Comparison of ENCODE assay signal across 9 mouse cellular contexts in genomic region chr3:93568428-93569040, GRCm38 (mm10). TPM values are rescaled to one million over a fixed set of nuclear protein-coding genes. Genes with fewer than 3 reads are reported as not detected.
DNase-seq lines count a peak whose midpoint lies in the region; ATAC-seq and TF ChIP-seq lines count a peak whose summit lies in the region.
"Had no signal": no experiment of that assay in that cellular context is flagged by ENCODE, and none has a peak within 500 bp of the region (broad histone marks: within the 10 kb centered on the region; RNA-seq: fewer than 3 reads in every experiment).

No protein-coding gene starts in this region.

- peaks cover 15% of the 10 kb centered on the region for H3K4me1 ChIP-seq in limb, embryonic 12.5 days (replicated peaks)
- H3K4me1 ChIP-seq in limb, embryonic 10.5 days = no peaks in the 10 kb centered on the region
- H3K4me1 ChIP-seq in embryonic fibroblast, embryonic 13.5 days (ENCODE audit: control insufficient read depth, insufficient read depth, low read length) = peaks cover 8% of the 10 kb centered on the region
- H3K4me1 ChIP-seq in midbrain, embryonic 13.5 days (replicated peaks) = no peaks in the 10 kb centered on the region

- ATAC-seq in limb, embryonic 12.5 days (ENCODE audit: insufficient number of reproducible peaks, insufficient read depth, low FRiP score, low TSS enrichment, low read depth) = peak; percentile 74
- ATAC-seq in granulocyte monocyte progenitor cell, adult 5-6 weeks (replicated peaks; ENCODE audit: poor library complexity, severe bottlenecking) = no peak
- ATAC-seq in midbrain, embryonic 13.5 days = no peak

- no peaks in the 10 kb centered on the region for H3K9me3 ChIP-seq in limb, embryonic 12.5 days
- H3K9me3 ChIP-seq in limb, embryonic 10.5 days (replicated peaks) = no peaks in the 10 kb centered on the region
- H3K9me3 ChIP-seq in midbrain, embryonic 13.5 days = no peaks in the 10 kb centered on the region

- no peak for TF ChIP-seq POLR2A in embryonic fibroblast, embryonic 13.5 days (IDR thresholded peaks at IDR 0.05; ENCODE audit: low read depth, low read length)

- peaks cover 8% of the 10 kb centered on the region; the same call in 1 of the 2 replicates for H3K36me3 ChIP-seq in limb, embryonic 12.5 days
- no peaks in the 10 kb centered on the region for H3K36me3 ChIP-seq in limb, embryonic 10.5 days
- H3K36me3 ChIP-seq in midbrain, embryonic 13.5 days = no peaks in the 10 kb centered on the region
- H3K36me3 ChIP-seq: G1E had no signal

- peak overlapping the region; percentile 69 for H3K27ac ChIP-seq in limb, embryonic 12.5 days
- no peak overlapping the region for H3K27ac ChIP-seq in limb, embryonic 10.5 days
- peak overlapping the region; percentile 94 for H3K27ac ChIP-seq in embryonic fibroblast, embryonic 13.5 days (ENCODE audit: insufficient read depth, low read length)
- H3K27ac ChIP-seq in midbrain, embryonic 13.5 days = no peak overlapping the region

- no peak for TF ChIP-seq CTCF in embryonic fibroblast, embryonic 13.5 days (IDR thresholded peaks at IDR 0.05; ENCODE audit: borderline replicate concordance, insufficient read depth, low read length)

- peak overlapping the region; percentile 19; the same call in 1 of the 2 replicates for H3K4me2 ChIP-seq in limb, embryonic 12.5 days
- H3K4me2 ChIP-seq in midbrain, embryonic 13.5 days (replicated peaks) = no peak overlapping the region

- DNase-seq in limb, embryonic 10.5 days (ENCODE audit: low spot score) = no peak
- peak; percentile 79 for DNase-seq in heart, postnatal 25 days (ENCODE audit: low spot score)
- DNase-seq in layer of hippocampus, postnatal 10 days (ENCODE audit: low spot score in 2 of 2) = peak; percentile 37 to 38
- DNase-seq in right cerebral cortex, postnatal 36 days (ENCODE audit: low spot score in 2 of 2) = peak; percentile 19 to 51

- H3K4me3 ChIP-seq in limb, embryonic 12.5 days (replicated peaks) = no peak overlapping the region
- no peak overlapping the region for H3K4me3 ChIP-seq in limb, embryonic 10.5 days
- no peak overlapping the region for H3K4me3 ChIP-seq in embryonic fibroblast, embryonic 13.5 days (ENCODE audit: insufficient read depth, low read length)
- H3K4me3 ChIP-seq in midbrain, embryonic 13.5 days (replicated peaks) = no peak overlapping the region

- WGBS in limb, embryonic 12.5 days = 40% methylated on average over 5 of the region's 7 CpGs
- WGBS in limb, embryonic 10.5 days = 84% methylated on average over 7 of the region's 7 CpGs
- 75% methylated on average over 7 of the region's 7 CpGs for WGBS in midbrain, embryonic 13.5 days

- intact Hi-C loops in heart, postnatal 25 days (cut with DNase I) = loop anchor here (1.0 to 2.0 kb wide), 3 partner anchors 12 to 28 kb away; no protein-coding TSS in a partner anchor

- no peaks in the 10 kb centered on the region for H3K27me3 ChIP-seq in limb, embryonic 12.5 days
- H3K27me3 ChIP-seq in limb, embryonic 10.5 days (ENCODE audit: low read depth, poor library complexity, severe bottlenecking) = no peaks in the 10 kb centered on the region
- H3K27me3 ChIP-seq in midbrain, embryonic 13.5 days = no peaks in the 10 kb centered on the region

- H3K9ac ChIP-seq in limb, embryonic 12.5 days (replicated peaks) = no peak overlapping the region
- no peak overlapping the region for H3K9ac ChIP-seq in midbrain, embryonic 13.5 days (replicated peaks)

RNA-seq across cellular contexts. Expression of gene S100a10, which starts 13.7 kb away (rescaled TPM):
- 157 and 183 TPM in 2 replicates for polyA plus RNA-seq in limb, embryonic 12.5 days (2016; fragmentation: Nextera tagmentation; extraction: Ambion mirVana)
- polyA plus RNA-seq in limb, embryonic 10.5 days (2016; fragmentation: Nextera tagmentation; extraction: Ambion mirVana) = 74.9 and 78.4 TPM in 2 replicates
- polyA plus RNA-seq in embryonic fibroblast, embryonic 13.5 days (2011; ENCODE audit: insufficient read length, low read depth, missing spikeins) = 373 and 491 TPM in 2 replicates
- 100 to 1,000 TPM in 1 of 2 experiments, 10 to 100 TPM in 1; 99.6 to 111 TPM for total RNA-seq in heart, postnatal 25 days (2021)
- total RNA-seq in layer of hippocampus, postnatal 10 days (2021) = 10 to 100 TPM; 66.3 to 71.8 TPM
- 146 and 257 TPM in 2 replicates for total RNA-seq in granulocyte monocyte progenitor cell, adult 5-6 weeks (2014; fragmentation: Nextera tagmentation)
- 203 and 212 TPM in 2 replicates for total RNA-seq in granulocyte monocyte progenitor cell, adult 5-6 weeks (2017)
- polyA plus RNA-seq in midbrain, embryonic 13.5 days (2015; fragmentation: Nextera tagmentation; extraction: Ambion mirVana) = 90.8 and 93.2 TPM in 2 replicates
- total RNA-seq: G1E had no signal
- polyA plus RNA-seq: G1E had no signal

RNA-seq across cellular contexts. Expression of gene S100a11, which starts 48.2 kb away (rescaled TPM):
- polyA plus RNA-seq in limb, embryonic 12.5 days (2016; fragmentation: Nextera tagmentation; extraction: Ambion mirVana) = 600 and 664 TPM in 2 replicates
- 241 and 293 TPM in 2 replicates for polyA plus RNA-seq in limb, embryonic 10.5 days (2016; fragmentation: Nextera tagmentation; extraction: Ambion mirVana)
- 1,573 and 1,846 TPM in 2 replicates for polyA plus RNA-seq in embryonic fibroblast, embryonic 13.5 days (2011; ENCODE audit: insufficient read length, low read depth, missing spikeins)
- 10 to 100 TPM; 82.1 to 97.0 TPM for total RNA-seq in heart, postnatal 25 days (2021)
- total RNA-seq in layer of hippocampus, postnatal 10 days (2021) = 10 to 100 TPM; 16.1 to 20.2 TPM
- total RNA-seq in granulocyte monocyte progenitor cell, adult 5-6 weeks (2014; fragmentation: Nextera tagmentation) = 1,372 and 1,648 TPM in 2 replicates
- 77.7 and 97.8 TPM in 2 replicates for total RNA-seq in granulocyte monocyte progenitor cell, adult 5-6 weeks (2017)
- 149 and 157 TPM in 2 replicates for polyA plus RNA-seq in midbrain, embryonic 13.5 days (2015; fragmentation: Nextera tagmentation; extraction: Ambion mirVana)
- total RNA-seq: G1E had no signal
- polyA plus RNA-seq: G1E had no signal

Comparison
In these comparisons a context has a peak if more than half of its experiments do, and no peak if none do; other contexts are left out.
1. H3K27ac ChIP-seq: peak in limb, embryonic 12.5 days (single experiment) and embryonic fibroblast, embryonic 13.5 days (single experiment); none in limb, embryonic 10.5 days (single experiment) and midbrain, embryonic 13.5 days (single experiment).